Mouse (Mus musculus) heart, adult 2 months (tissue): ENCODE results near the gene Coq6.

Source experiments
- CTCF ChIP-seq: fragments of 200-600 bp; IDR thresholded peaks from 2 replicates; pipeline ENCODE4 v1.8.1; 2022; ENCODE audit warnings: antibody characterized with exemption, mild to moderate bottlenecking, moderate library complexity
- EP300 ChIP-seq: fragments of 200-500 bp; IDR thresholded peaks from 2 replicates; pipeline ENCODE4 v1.6.1; 2011; ENCODE audit warnings: low read depth, low read length, control low read depth; ENCODE audit not compliant: insufficient read depth
- POLR2A ChIP-seq: fragments of 200-500 bp; IDR thresholded peaks from 2 replicates; pipeline ENCODE4 v1.6.1; 2011; ENCODE audit warnings: mild to moderate bottlenecking, low read depth, low read length, control low read depth; ENCODE audit not compliant: insufficient read depth

DNA sequence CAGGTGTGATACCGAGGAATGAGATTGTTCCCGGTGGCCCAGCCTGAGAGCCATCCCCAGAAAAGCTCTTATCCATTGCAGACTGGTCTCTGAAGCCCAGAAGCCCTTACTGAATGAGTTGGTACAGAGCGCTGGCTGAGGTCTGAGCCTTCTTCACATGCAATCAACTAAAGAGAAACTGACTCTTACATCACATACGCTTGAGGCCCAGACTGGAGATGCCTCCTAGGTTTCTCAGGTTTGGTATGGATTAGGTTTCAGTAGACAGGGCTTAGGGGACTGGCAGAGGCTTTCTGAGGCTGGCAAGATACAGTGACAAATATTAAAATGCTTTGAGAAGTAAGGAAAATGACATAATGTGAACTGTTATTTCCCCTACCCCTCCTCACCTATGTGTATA lies 24.0 kb downstream of the Coq6 start:
- TF ChIP-seq EP300, result no peak
- TF ChIP-seq CTCF, result no peak
- no peak for TF ChIP-seq POLR2A
